Mouse (Mus musculus): Measurements from ENCODE around the gene Med27.

The Med27 gene

DNA sequence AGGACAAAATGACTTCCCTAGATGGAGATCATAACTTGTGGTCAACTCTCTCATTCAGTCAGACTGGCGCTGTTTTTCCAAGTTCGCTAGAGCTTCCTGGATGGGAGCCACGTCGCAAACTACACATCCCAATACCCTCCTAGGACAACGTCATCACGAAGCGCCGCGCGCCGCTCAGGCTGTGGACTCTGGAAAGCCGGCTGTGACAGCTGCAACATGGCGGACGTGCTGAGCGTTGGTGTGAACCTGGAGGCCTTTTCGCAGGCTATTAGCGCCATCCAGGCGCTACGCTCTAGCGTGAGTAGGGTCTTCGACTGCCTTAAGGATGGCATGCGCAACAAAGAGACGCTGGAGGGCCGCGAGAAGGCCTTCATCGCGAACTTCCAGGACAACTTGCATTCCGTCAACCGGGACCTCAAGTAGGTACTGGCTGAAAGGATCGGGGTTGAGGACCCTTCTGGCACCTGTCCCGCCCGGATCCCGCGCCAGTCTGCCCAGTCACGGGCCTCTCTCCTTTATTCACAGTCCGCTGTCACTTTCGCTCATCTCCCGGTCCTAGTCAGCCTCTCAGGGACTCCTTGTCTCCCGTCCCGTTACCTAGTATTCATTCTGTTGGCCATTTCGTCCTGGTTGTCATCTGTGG lies at the start of gene Med27:
Gene Med27 (plus strand): TSS at position 191 of the 643 bp plus-strand sequence.
- DNase-seq = peak; percentile 97

- DNase-seq = peak; percentile 10
Measured at GRCm38 (mm10) chr2:29309966-29310365, 36.7 kb upstream of the Med27 start.

- no peak for DNase-seq
Measured at GRCm38 (mm10) chr2:29312058-29312457, 34.6 kb upstream of the Med27 start.

- DNase-seq = no peak
Measured at GRCm38 (mm10) chr2:29317906-29318470, 28.6 kb upstream of the Med27 start.

- DNase-seq = no peak
Measured at GRCm38 (mm10) chr2:29318596-29318995, 28.0 kb upstream of the Med27 start.

- DNase-seq = no peak
Measured at GRCm38 (mm10) chr2:29320229-29320751, 26.3 kb upstream of the Med27 start.

DNA sequence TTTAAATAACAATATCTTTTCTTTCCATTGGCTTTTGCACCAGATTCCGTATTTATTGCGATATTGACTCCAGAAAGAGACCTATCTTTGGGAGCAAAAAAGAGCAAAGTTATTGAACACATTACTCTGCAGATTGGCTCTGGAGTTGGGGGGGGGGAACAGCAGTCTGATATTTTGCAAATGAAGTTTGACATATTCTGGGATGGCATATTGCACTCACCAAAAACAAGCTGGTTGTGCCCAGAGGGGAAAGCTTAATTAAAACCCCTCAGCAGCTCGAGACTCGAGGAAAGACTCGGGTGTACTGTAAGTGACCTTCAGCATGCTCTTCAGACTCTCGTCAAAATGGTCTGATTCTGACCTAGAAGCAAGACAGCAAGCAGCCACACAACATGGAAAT lies 25.8 kb upstream of the Med27 start:
- no peak for DNase-seq

DNA sequence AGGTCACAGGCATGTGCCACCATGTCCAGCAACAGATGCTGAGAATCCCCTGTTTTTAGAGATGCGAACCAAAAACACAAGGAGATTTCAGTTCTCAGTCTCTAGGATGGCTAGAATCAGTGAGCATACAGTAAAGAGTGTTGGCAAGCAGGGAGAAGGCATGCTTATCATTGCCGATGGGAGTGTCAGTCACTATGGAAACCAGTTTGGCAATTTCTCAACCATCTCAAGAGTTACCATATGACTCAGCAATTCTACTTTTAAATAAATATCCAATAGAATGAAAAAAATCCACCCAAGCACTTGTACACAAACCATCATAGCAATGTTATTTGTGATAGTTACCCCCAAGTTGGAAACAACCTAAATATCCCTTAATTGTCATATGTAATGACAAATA lies 22.2 kb upstream of the Med27 start:
- no peak for DNase-seq

- no peak for DNase-seq
Measured at GRCm38 (mm10) chr2:29330471-29330870, 16.1 kb upstream of the Med27 start.

DNA sequence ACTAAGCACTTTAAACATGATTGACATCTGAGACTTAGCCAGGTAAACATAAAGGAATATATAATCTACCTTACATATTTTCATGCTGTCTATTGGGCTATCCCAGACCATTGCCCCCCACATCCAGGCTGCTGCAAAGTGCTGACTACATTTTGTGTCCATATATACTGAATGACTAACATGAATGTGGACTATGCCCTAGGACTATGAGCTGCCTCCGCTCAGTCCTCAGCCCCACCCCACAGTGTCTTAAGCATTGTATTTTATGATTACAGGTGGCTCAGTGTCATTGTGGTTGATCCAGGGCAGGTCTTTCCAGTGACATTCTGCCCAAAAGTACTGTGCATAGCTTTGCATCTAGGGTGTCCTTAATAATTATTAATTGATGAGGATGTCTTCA lies 8.2 kb upstream of the Med27 start:
- no peak for DNase-seq

GRCm38 (mm10) chr2:29358696-29359375 lies 12.2 kb downstream of the Med27 start:
- peak; percentile 7 for DNase-seq

DNA sequence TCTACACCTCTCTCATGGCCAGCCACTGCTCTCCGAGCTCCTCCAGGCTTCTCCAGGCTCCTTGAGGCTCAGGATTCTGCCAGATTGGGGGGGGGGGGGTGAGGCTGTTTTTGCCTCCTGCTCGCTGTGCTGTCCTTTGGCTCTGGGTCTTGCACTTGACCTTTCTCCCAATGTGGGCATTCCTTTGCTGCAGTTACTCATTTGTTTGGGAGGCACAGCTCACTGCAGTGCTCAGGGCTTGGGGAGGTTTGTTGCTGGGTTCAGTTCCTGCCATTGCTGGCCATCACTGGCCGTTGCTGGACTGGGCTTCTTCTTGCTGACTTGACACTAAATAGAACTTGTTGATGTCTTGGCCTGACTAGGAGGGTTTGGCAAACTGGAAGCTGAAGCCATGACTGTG lies 14.3 kb downstream of the Med27 start:
- DNase-seq = peak; percentile 14

DNA sequence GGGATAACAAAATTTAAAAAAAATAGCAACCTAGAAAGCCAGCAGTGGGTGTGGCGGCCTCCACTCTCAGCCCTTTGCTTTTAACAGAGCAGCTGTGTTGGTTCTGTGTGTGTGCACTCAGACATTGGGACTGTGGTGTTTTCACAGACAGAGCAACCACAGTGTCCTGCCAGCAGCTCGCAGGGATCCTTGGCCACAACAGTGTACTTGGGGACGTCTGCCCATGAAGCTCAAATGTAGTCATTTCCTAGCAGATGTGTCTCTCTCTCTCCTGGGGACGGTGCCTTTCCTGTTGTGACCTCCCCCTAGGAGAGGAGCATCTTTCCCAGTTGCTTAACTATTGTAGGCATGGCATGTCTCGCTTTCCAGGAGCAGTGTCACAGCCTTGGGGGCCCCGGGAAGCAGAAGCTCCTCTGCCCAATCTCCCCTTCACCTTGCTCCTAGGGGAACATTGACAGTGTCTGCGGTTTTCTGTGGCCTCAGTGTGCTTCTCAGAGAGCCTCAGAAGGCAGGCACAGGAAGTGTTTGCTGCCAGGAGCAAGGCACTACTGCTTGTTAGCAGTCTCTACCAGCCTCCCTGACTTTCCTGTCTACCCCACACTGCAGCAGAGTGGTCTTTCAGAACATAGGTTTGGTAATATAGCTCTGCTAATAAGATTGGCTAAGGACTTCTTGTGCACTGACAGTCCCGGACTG lies 18.5 kb downstream of the Med27 start:
- no peak for DNase-seq

DNA sequence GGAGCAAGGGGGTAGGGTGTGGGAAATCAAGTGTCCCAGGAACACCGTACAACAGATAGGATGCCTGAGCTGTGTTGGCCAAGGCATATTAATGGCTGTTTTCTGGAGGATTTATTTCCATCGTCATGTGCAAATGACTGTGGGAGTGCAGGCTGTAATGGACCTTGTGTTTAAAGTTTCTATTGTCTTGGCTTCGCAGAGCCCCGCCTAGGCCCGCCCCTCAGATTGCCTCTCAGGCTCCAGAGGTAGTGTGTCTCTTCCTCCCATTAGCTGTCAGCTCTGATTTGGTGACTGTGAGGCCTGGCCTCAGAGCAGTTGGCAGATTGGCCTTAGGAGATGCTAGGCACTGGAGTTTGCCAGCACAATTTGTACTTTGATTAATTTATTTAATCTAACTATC lies 22.1 kb downstream of the Med27 start:
- no peak for DNase-seq

- peak; percentile 9 for DNase-seq
Measured at GRCm38 (mm10) chr2:29372176-29372575, 25.6 kb downstream of the Med27 start.

DNA sequence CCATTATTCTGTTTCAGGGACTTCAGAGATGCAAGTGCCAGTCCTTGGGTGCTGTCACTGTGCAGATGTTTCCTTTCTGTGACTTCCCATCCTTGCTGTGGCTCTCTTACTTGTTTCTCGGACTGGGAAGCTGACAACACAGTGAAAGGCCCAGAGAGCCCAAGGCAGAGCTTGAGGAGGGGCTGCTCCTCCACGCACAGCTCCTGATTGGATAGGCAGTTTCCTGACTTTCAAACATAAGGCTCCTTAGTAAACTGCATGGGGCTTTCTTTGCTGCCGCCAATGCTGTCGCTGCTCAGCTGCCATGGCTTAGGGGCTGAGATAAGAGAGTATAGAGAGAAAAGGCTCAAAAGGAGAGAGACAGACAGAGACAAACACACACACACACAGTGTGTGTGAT lies 35.1 kb downstream of the Med27 start:
- no peak for DNase-seq

- no peak for DNase-seq
Measured at GRCm38 (mm10) chr2:29382583-29382982, 36.0 kb downstream of the Med27 start.

- DNase-seq = no peak
Measured at GRCm38 (mm10) chr2:29383133-29383532, 36.5 kb downstream of the Med27 start.

DNA sequence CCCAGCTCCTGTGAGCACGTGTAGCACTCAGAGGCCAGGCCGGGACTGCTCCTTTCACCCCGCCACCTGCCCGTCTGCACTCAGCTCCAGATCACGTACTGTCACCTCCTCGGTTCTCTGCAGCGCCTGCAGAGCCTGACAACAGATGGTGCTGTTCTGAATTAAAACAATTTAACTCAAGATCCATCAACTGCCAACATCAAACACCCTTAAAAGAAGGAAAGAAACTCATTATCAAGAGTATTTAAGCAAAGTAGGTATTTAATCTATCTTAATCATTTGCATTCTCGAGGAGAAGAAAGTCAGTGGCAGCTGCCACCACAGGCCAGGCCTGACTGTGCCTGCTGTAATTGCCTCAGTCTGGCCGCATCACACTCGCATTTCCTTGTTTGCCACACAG lies 38.8 kb downstream of the Med27 start:
- no peak for DNase-seq

GRCm38 (mm10) chr2:29387268-29387667 lies 40.6 kb downstream of the Med27 start:
- no peak for DNase-seq

DNA sequence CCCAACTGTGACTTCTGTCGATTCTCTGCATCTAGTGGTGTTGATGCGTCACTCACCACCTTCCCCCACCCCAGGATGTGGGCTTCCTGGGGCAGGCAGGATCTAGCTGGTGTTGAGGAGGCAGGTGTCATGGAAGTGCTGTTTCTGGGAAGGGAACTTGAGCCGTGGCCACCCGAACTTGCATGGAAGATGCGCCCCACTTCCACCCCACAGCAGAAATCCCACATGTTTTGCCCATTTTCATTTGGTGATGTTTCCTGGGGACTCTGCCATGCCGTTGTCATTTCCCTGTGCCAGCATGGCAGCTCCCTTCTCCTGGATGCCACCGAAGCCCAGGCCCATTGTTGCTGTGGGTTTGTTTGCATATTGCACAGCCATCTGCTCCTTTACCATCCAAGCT lies 42.3 kb downstream of the Med27 start:
- no peak for DNase-seq

DNA sequence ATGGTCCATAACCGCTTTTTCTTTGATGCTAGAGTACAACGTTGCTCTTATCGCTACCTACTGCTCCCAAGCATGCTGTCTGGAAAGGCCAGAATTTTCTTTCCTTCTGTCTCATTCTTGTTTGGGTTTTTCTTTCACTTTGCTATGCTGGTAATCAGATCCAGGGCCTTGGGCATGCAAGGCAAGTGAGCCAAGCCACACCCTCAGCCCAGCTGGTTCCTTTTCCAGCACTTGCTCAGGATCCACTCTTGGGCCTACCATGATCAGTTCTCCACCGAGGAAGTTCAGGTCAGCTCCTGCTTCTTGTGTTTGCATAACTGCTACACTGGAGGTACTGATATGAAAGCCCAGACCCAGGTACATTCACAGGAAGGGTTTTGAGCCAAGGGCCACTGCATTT lies 44.5 kb downstream of the Med27 start:
- no peak for DNase-seq

DNA sequence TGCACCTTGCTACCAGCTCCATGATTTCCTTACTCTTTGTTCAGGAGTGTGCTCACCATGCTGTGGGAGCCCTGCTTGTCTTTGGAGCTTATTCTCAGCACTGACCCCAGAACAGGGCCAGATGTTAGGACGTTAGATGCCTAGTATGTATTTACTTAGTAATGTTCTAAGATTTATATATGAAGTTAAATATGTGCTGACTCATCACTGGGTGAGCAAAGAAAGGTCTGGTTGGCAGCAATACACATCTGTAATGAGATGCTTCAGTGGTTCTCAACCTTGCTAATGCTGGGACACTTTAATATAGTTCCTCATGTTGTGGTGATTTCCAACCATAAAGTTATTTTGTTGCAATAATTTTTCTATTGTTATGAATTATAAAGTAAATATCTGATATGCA lies 45.4 kb downstream of the Med27 start:
- no peak for DNase-seq

DNA sequence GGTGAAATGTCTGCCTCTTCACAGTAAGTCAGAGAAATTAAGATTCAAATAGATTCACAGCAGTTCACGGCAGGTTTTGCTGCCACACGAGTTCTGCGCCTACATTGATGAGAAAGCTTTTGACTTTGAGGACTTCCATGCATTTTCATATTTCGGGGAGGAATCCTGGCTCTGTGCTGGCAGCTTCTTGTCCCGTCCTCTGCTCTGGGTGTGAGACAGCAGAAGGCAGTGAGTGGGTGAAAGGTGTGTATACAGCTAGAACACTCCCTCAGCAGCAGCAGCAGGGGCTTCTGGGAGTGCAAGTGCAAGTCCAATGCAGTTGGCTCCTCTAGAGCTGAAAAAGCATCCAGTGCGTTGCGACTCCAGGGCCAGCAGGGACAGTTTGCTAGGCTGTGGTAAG lies 53.6 kb downstream of the Med27 start:
- DNase-seq = no peak
